Mouse (Mus musculus) layer of hippocampus, postnatal 25 days (tissue): ENCODE results near the gene Prr5l. TPM values are rescaled to one million over a fixed set of nuclear protein-coding genes. Genes with fewer than 3 reads are reported as not detected.

Experiments
- DNase-seq, 2 experiments: peaks; one replicate each; pipeline ENCODE4 v3.0.0; 2022; ENCODE audit warnings: mixed read lengths in 2 of 2, low spot score in 1 of 2; ENCODE audit errors: extremely low spot score in 1 of 2
- total RNA-seq, 2 experiments: library from RNA; stranded (reverse); gene quantifications; 2 replicates each; pipeline ENCODE4 v1.2.3; 2021

Prr5l gene
- total RNA-seq, 2 experiments from 2014 or later = 8.8 to 12.1 TPM

GRCm38 (mm10) chr2:101884286-101884685, 1.5 kb upstream of the Prr5l start:
- no peak for DNase-seq

DNA sequence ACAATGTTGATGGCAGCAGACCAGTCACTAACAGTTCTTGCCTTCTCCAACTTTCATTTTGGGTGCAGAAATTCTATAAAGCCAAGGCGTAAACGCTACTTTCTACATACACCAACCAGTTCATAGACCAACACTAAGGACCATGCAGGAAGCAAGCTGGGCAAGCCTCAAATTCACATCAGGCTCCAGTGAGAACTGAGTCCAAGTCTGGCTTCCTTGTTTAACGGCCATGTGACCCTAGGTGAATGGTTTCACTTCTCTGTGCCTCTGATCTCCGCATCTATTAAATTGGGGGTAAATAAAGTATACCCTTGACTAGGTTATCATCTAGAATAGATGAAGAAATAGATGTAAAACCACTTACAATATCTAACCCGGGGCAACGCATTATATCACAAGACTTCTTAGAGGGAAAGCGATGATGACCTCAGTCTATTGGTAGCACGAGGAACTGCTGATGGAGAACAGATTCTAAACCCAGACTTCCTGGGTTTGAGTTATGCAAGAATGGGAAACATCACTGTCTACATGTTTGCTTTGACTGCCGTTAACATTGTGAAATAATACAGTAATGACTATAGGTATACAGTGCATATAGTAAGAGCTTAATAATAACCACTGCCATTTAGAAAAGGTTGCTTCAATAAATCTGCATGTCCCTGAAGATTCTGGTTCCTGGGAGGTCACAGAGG, 1.2 kb downstream of the Prr5l start:
- no peak for DNase-seq

DNA sequence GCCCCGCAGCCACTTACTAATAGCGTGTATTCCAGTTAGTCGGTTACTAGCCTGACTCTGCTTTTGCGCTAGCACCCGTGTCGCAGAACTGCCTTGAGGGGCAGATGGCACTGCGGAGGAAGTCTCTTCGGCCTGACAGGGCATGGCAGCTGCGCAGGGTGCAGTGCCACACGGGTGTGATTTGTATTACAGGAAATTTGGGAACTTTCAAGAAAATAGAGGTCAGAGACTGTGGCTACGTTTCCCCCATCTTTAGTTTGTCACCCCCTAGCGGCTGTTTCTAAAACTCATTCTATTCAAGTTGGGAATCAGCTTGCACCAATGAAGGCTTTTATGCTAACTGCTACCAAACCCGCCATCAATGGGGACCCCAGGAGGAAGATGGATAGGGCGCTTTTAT, 11.6 kb downstream of the Prr5l start:
- DNase-seq = peak in 1 of 2 experiments; percentile 43

- no peak for DNase-seq
These were observed 14.1 kb downstream of the Prr5l start for GRCm38 (mm10) chr2:101868683-101869082.

DNA sequence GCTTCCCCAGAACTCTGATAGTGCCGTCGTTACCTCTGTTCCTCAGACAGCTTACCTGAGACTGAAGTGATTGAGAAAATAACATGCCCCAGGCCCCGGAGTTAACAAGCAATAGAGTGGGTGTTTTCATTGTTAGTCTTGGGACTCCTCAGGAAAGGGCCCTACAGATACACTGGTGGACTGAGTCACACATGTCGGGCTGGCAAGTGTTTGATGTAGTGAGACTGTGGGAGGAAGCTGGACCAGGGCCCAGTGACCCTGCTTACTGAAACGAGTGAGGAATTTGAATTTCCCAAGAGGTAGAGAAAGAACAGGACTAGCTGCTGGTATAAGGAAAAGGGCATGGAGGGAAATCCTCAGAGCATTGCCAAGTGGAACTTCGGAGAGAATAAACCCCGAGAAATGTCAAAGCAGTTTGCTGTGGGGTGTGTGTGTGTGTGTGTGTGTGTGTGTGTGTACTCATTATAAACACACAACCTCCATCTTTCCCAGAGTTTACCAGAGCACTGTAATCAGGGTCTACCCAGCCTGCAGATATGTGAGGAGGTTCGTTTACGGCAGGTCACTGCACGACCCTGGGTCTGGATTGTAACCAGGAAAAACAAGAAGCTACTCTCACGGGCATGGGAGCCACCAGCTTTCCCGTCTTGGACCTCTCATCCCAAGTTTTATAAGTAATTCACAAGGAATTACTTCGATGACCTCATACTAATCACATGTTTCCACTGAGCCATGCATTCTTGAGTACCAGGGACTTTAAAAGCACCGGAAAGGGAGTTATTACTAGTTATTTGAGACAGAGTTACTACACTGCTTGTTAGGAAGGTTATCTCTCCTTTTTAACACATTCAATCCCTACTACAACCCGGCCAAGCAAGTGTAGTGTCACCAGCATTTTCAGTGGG, 20.4 kb downstream of the Prr5l start:
- no peak for DNase-seq

DNA sequence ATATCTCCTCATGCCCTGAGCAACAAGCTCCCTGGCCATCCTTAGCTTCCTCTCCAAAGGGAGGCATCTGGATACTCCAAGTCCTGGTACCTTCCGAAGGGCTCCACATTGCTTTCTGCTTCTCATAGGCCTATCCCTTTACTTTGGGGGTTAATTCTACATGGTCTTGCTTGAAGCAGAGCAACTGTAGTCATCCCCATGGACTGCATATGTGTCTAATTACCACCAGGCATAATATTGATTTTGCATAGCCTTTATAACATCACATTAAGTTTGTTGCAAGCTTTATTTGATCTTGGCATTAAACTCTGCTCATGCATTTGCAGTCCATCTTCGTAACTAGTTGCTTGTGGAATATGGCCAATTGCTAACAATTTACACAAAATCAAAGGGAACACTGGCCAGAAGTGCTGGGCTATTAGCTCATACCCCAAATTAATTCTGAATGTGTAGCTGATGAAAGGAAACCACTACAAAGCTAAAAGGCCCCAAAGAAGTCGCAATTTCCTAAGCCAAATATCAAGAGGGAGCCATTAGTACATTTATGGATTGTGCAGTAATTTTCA, 21.8 kb downstream of the Prr5l start:
- no peak for DNase-seq

DNA sequence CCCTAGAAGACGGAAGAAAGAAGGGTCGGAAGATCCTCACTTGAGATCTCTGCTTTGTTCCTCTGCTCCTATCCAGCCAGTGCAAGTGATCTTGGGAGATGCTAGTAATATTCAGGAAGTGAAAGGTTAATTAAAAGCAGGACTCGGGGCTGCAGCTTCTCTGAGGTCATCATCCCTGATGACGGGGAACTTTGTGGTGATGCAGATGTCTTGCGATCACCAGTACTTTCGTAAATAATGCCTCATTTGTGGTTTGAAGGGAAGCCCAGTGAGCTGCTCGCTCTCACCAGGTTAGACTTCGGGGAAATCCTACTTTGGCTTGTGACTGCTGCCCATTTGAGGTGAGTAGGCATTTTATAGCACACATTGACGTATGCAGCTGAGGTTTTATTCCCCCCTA, 26.7 kb downstream of the Prr5l start:
- no peak for DNase-seq

- DNase-seq = no peak
These were observed 28.0 kb downstream of the Prr5l start for GRCm38 (mm10) chr2:101854792-101855191.

DNA sequence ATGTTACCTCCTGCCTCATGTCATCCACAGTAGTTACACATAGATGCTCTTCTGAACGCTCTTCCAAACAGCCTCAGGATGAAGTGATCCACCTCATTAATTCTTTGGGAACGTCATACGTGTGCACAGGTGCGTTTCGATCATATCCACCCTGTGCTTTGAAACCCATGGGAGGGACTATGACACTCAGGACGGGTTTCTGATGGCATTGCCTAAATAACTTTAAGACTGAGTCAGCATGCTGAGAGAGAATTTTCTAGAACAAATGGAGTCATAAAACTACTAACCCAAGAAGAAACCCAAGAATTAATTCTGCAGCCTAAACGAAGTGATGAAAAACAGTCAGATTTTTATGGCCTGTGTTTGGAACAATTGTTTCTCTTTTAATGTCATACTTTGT, 40.1 kb downstream of the Prr5l start:
- DNase-seq = no peak

GRCm38 (mm10) chr2:101834816-101835523, 47.9 kb downstream of the Prr5l start:
- no peak for DNase-seq

- DNase-seq = no peak
These were observed 50.5 kb downstream of the Prr5l start for GRCm38 (mm10) chr2:101832361-101832760.

- no peak for DNase-seq
These were observed 51.0 kb downstream of the Prr5l start for GRCm38 (mm10) chr2:101831851-101832250.

- DNase-seq = no peak
These were observed 52.5 kb downstream of the Prr5l start for GRCm38 (mm10) chr2:101830186-101830915.

- DNase-seq = no peak
These were observed 53.8 kb downstream of the Prr5l start for GRCm38 (mm10) chr2:101829013-101829412.

GRCm38 (mm10) chr2:101828057-101828643, 54.7 kb downstream of the Prr5l start:
- DNase-seq = no peak

DNA sequence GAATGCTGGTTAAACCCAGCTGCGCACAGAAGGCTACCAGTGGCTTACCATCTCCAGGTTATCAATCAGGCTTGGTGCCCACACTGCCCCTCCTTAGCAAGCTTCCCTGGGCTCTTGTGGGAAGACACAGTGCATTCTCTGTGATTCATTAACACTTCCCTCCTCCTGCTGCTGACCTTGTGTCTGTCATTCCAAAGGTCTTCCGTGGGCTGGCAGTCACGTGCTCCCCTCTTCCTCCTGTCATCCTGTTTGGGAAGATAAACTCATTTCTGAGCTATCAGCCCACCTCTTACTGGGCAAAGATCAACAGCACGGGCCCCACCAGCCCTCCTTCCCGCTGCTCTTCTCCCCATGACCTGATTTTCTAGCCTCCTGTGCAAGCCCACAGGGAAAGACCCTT, 55.2 kb downstream of the Prr5l start:
- DNase-seq = no peak

DNA sequence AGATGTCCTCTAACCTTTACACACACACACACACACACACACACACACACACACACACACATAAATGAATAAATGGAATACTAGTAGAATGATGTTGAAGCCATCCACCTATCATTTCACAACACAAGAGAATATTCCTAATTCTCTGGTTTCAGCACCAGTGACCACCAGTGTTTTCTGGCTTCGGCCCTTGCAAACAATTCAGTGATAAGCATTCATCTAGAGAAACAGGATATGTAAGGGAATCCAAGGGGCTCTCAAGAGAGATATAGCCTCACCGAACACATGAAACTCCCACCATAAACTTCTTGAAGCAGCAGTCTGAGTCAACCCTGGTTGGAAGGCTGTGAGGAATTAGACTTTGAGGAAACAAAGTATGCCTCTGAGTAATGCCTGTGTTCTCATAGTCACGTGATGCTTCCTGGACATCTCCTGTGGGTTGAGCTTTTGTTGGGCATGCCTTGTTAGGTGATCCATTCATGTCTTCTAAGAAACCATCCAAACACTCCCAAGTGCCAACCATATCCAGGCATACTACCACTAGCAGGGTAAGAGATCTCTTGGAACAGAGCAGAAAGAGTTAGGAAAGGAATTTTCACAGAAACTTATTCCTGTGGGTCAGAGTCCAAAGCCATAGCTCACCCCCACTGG, 55.8 kb downstream of the Prr5l start:
- no peak for DNase-seq

DNA sequence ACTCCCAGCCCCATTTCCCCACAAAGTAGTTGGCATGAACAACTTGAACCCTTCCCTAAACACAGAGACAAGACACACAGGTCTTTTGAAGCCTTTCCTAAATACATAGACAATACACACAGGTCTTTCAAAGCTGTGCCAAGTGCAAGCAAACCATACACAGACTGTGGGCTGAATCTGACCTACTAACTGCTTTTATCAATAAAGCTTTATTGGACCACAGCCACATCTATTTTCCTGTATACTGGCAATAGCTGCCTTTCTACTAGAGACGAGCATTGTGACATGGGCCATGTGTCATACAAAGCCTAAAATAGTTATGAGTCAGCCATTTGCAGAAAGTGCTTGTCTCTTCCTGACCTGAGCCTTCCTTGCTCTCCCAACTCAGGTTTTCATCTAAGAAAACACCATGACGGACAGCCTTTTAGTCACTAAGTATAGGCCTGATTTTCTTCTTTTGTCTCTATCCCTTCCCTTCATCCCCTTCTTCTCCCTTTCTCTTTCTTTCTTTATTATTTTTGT, 56.6 kb downstream of the Prr5l start:
- DNase-seq = no peak
